16 mouse cellular contexts compared by ENCODE assay signal in genomic region chr5:133935006-133935405, GRCm38 (mm10).
DNase-seq lines count a peak whose midpoint lies in the region; ATAC-seq and TF ChIP-seq lines count a peak whose summit lies in the region.
"Had no signal": no experiment of that assay in that cellular context is flagged by ENCODE, and none has a peak within 500 bp of the region (broad histone marks: within the 10 kb centered on the region; RNA-seq: fewer than 3 reads in every experiment).

No protein-coding gene starts in this region.

- TF ChIP-seq POLR2A in brain, embryonic 14.5 days (IDR thresholded peaks at IDR 0.05; ENCODE audit: borderline replicate concordance, extremely low read depth, insufficient read depth, insufficient read length, poor library complexity, severe bottlenecking) = no peak

- no peak for TF ChIP-seq CTCF in brain, embryonic 14.5 days (IDR thresholded peaks at IDR 0.05; ENCODE audit: borderline replicate concordance, extremely low read depth, insufficient read depth, insufficient read length)

- peak; percentile 43 to 54 for DNase-seq in layer of hippocampus, adult 8-10 months (ENCODE audit: low spot score in 2 of 2)
- no peak for DNase-seq in layer of hippocampus, postnatal 25 days (ENCODE audit: extremely low spot score in 1 of 2, low spot score in 1 of 2)
- DNase-seq in brain, embryonic 14.5 days (ENCODE audit: low read depth) = peak; percentile 36
- peak; percentile 72 for DNase-seq in cerebellum, adult 9-11 months
- DNase-seq in left cerebral cortex, postnatal 25 days (ENCODE audit: low spot score in 2 of 2) = peak; percentile 59 to 87
- DNase-seq in retina, postnatal 1 day = no peak
- DNase-seq: adrenal gland, adult 2 months; forebrain, postnatal 0 days; gastrocnemius, postnatal 14 days; heart, postnatal 36 days; kidney, adult 2 months; kidney, postnatal 25 days; thymus, adult 18-20 months had no signal

- ATAC-seq in monocyte, adult 5-6 weeks (replicated peaks; ENCODE audit: insufficient number of reproducible peaks, low FRiP score, low TSS enrichment, poor library complexity, severe bottlenecking) = no peak
- ATAC-seq: forebrain, postnatal 0 days; hindbrain, embryonic 16.5 days; midbrain, embryonic 13.5 days had no signal

- intact Hi-C loops in left cerebral cortex, postnatal 25 days (cut with DNase I) = no loop called here

Comparison
In these comparisons a context has a peak if more than half of its experiments do, and no peak if none do; other contexts are left out.
1. DNase-seq: peak in layer of hippocampus, adult 8-10 months (2 of 2), brain, embryonic 14.5 days (single experiment), cerebellum, adult 9-11 months (single experiment) and left cerebral cortex, postnatal 25 days (2 of 2); none in layer of hippocampus, postnatal 25 days (0 of 2) and retina, postnatal 1 day (single experiment).